Mouse (Mus musculus): ENCODE measurements at regions not wholly inside any gene's neighbourhood (a gene's known extent, or its start where the extent isn't known, plus 50 kb on each side); places are given as distances from the start of the nearest gene placed in this dataset.

DNA sequence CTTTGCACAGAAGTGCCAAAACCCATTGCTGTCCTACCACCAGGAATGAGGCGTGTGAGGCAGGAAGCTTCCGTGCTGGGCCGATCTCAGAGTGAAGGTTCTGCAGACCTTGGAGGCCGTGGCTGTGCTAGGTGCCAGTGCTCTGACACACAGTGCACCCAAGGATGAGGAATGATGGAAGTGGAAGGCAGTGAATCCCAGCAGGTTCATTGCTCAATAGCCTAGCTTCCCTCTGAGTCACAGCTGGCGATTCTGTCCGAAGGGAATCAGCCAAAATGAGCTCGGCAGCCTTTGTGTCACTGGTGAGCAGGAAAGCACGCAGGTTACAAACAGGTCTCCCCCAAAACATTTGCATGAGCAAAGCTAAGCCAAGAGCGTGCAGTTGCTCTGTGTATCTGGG lies 61.8 kb upstream of the Arhgap28 start:
- no peak for TF ChIP-seq CTCF (IDR thresholded peaks at IDR 0.05)
- TF ChIP-seq EP300 (IDR thresholded peaks at IDR 0.05): no peak
